Mouse (Mus musculus): ENCODE data around the gene 6430531B16Rik. TPM values are rescaled to one million over a fixed set of nuclear protein-coding genes. Genes with fewer than 3 reads are reported as not detected.

Gene 6430531B16Rik
- total RNA-seq (2021), result 1 to 10 TPM; 1.3 to 1.5 TPM
- long read RNA-seq, experiment 1, partial matches to known transcripts, result 0 of 2 reads
- long read RNA-seq, experiment 1, other reads (novel, unspliced or antisense), result 2 of 2 reads
- long read RNA-seq, experiment 2, partial matches to known transcripts, result 0 of 3 reads
- long read RNA-seq, experiment 2, other reads (novel, unspliced or antisense), result 3 of 3 reads

DNA sequence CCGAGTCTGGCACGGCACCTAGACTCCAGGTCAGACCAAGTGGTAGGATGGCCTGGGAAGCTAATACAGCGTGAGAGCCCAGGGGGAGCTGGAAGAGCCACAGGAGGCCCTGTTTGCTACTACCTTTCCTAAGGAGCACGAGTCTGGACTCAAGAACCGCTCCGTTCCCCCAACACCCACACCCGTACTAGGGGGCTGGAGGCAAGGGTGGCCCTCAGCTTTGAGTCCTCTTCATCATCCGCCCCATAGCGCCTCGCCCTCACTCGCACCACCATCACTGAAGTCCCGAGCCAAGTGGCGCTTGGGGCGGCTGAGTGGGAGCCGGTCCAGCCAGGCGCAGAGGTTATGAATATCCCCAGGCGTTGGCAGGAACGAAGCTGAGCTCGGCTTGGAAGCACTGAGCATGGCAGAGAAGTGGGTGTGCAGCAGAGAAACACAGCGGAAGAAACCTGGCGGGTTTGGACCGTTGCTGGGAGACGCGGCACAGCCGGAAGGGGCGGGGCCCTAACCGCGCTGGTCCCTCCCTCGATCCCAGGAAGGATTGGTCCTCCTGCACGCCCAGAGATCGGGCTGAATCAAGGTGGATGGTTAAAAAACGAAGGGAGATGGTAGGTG, at the start of gene 6430531B16Rik:
Gene 6430531B16Rik (minus strand): TSS at position 478 of the 615 bp plus-strand sequence.
- no peak for TF ChIP-seq CTCF (conservative IDR thresholded peaks at IDR 0.05)
- Histone ChIP-seq H3K4me3 (peak within 1 kb of the TSS; percentile 53), H3K27ac (peak within 1 kb of the TSS; percentile 93)
- peak; percentile 91 to 95 for DNase-seq (ENCODE audit: low spot score in 2 of 2)

- TF ChIP-seq CTCF (conservative IDR thresholded peaks at IDR 0.05), result no peak
- DNase-seq (ENCODE audit: low spot score in 2 of 2), result no peak
- Histone ChIP-seq H3K4me3 (no peak overlapping the region), H3K27ac (no peak overlapping the region)
Observed at GRCm38 (mm10) chr7:140011336-140011735, 32.8 kb upstream of the 6430531B16Rik start.

DNA sequence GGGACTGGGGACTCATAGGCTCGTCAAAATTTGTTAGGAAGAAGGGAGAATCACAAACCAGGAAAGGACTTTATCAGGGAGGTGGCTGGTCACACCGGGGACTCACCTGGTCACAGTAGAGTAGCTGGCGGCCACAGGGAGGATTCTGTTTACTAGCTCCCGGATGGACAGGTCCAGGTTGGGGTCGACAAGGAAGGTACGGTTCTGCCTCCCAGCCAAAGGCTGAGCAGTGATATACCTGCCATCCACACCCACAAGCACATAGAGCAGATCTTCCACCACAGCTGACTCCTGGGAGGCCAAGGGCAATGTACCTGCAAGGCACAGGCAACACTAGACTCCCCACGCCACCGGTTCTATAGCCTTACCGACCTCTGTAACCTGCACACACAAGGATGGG, 29.2 kb upstream of the 6430531B16Rik start:
- Histone ChIP-seq H3K27ac (no peak overlapping the region), H3K4me3 (no peak overlapping the region)

DNA sequence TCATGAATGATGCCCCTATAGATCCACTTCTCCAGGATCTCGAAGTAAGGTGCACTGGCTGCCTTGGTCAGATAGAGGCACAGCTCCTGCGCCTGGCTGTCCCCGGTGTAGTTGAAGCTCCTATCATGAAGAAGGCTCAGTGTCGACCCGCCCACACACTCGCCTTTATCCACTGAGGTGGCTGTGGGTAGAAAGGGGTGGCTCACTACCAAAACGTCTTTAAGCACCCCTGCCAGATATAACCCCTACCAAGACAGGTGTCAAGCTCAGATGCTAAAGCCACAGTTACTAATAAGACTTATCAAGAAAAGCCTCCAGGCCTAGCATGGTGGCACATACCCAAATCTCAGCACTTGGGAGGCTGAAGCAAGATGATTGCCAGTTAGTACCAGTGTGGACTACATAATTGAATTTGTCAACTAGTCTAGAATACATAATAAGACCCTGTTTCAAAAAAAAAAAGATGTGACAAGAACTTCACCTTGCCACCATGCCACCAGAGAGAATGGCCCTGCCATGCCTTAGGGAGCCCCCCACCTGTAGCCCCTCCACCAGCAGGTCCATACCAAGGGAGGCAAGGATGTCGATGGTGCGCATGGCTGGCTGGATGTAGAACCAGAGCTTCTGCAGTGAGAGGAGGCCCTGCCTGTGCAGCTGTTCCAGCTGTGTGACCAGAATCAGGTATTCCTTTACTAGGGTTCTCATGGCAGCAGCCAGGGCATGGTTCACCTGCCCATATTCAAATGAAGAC, 28.5 kb upstream of the 6430531B16Rik start:
- TF ChIP-seq CTCF (conservative IDR thresholded peaks at IDR 0.05), result no peak
- Histone ChIP-seq H3K4me3 (no peak overlapping the region), H3K27ac (no peak overlapping the region)
- DNase-seq (ENCODE audit: low spot score in 2 of 2), result no peak

More for the DNA sequence above, 29.2 kb upstream of the 6430531B16Rik start:
- TF ChIP-seq CTCF (conservative IDR thresholded peaks at IDR 0.05), result no peak
- no peak for DNase-seq (ENCODE audit: low spot score in 2 of 2)

GRCm38 (mm10) chr7:140004666-140005065, 26.1 kb upstream of the 6430531B16Rik start:
- DNase-seq (ENCODE audit: low spot score in 2 of 2), result no peak
- H3K27ac ChIP-seq, result no peak overlapping the region
- no peak overlapping the region for H3K4me3 ChIP-seq
- no peak for TF ChIP-seq CTCF (conservative IDR thresholded peaks at IDR 0.05)

DNA sequence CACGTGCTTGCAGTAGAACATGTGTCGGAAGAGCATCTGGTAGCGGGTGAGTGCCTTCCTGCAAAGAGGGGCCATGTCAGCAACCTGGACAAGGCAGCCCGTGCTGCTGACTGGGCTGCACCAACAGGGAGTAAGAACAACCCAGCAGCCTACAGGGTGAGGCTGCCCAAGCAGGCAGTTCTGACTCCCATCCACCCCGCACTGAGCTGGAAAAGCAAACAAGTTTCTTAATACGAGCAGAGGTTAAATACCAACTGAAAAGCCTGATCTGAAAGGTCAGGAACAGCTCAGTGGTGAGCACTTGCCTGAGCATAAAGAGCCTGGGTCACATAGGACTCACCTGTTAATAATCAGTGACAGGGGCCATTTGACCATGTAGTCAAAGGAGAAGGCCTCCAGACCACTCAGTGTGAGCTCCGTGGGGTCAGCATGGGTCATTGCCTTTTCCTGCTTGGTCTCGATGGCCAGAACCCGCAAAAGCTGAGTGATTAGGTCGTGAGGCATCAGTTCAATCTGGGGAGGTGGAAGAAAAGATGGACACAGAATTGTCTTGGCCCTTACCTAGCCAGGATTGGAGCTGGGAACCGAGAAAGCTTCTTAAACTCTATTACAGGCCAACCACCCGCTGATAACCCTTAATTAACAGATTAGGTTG, 22.7 kb upstream of the 6430531B16Rik start:
- no peak for DNase-seq (ENCODE audit: low spot score in 2 of 2)
- no peak for TF ChIP-seq CTCF (conservative IDR thresholded peaks at IDR 0.05)
- no peak overlapping the region for H3K27ac ChIP-seq
- no peak overlapping the region for H3K4me3 ChIP-seq

DNA sequence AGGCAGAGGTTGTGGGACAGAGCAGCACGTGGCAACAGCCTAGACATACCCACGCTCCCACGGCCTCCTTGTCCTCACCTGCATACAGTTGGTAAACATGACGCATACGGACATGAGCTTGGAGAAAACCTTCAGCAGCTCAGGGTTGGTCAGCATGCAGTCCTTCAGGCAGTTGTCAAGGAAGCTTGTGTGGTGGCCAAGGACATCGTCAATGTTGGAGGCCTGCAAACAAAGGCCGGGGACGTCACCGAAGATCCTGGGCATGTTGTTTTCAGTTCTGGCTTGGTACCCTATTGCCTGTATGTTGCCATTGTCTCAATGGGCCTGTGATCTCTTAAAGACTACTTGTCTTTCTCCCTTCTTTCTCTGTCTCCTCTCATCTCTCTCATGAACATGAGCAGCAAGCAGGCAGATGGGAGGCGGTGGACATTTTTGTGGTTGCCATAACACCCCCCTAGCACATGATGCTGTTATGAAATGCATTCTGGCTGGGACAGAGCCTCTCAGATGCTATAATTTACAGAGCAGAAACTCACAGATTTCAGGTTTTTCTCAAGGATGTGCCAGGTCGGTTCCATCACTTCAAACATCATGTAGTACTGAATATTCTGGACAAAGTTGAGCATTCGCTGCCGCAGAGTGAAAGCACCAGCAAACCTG, 20.3 kb upstream of the 6430531B16Rik start:
- DNase-seq (ENCODE audit: low spot score in 2 of 2), result peak; percentile 36 to 51
- Histone ChIP-seq H3K27ac (peak overlapping the region; percentile 76), H3K4me3 (peak overlapping the region; percentile 20)
- no peak for TF ChIP-seq CTCF (conservative IDR thresholded peaks at IDR 0.05)

DNA sequence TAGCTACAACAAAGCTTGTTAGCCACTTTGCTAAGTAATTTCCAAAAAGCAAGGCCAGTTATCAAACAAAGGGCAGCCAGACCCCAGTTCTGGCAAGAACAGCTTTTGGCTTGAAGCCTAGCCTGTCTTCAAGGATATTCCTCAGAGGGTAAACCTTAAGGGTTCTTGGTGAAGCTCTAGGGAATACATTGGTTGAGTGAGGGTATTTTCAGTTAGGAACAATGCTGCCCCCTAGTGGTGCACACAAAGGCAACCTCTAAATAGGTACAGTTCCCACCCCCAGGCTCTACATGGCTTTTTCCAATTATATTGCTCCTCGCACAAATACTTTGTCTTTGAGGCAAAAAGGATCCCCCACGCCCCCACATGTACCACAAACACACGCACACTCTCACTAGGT, 16.1 kb upstream of the 6430531B16Rik start:
- Histone ChIP-seq H3K27ac (peak overlapping the region; percentile 76), H3K4me3 (no peak overlapping the region)
- peak; percentile 74 to 77 for DNase-seq (ENCODE audit: low spot score in 2 of 2)
- peak; percentile 97 for TF ChIP-seq CTCF (conservative IDR thresholded peaks at IDR 0.05)

DNA sequence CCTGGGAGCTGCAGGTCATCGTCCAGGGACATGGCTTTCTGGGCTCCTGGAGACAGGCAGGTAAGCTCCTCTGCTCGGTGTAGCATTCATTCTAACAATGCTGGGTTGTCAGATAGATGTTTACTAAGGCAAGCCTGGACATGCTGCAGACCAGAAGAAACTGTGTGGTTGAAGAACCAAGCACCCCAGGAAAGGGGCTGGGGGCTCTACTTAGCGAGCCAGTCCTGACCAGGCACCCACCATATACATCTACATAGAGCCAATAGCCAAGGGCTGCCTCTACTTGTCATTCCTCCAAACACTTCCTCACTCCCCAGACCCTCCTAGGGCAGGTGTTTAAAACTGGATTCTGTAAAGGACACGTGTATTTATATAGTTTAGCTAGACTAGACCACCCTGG, 15.6 kb upstream of the 6430531B16Rik start:
- no peak overlapping the region for H3K4me3 ChIP-seq
- no peak for DNase-seq (ENCODE audit: low spot score in 2 of 2)
- TF ChIP-seq CTCF (conservative IDR thresholded peaks at IDR 0.05), result no peak

DNA sequence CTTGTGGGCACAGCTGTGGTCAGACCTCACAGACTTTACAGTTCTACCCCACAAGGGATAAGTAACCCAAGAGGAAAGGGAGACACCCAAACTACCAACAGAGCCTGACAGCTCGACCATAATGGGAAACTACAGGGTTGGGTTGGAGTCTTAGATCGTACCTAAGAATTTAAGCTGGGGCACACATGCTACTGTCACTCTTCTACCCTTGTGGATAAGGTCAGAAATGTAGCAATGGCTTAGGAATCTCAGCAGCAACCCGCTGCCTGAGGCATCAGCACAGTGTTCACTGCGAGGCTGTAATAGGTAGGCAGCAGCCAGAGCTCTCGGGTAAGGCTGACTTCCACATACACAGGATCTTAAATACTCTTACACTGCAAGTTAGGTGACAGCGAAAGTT, 15.0 kb upstream of the 6430531B16Rik start:
- no peak for TF ChIP-seq CTCF (conservative IDR thresholded peaks at IDR 0.05)
- Histone ChIP-seq H3K4me3 (no peak overlapping the region), H3K27ac (no peak overlapping the region)

More for the DNA sequence above, 15.6 kb upstream of the 6430531B16Rik start:
- H3K27ac ChIP-seq, result peak overlapping the region; percentile 76

DNA sequence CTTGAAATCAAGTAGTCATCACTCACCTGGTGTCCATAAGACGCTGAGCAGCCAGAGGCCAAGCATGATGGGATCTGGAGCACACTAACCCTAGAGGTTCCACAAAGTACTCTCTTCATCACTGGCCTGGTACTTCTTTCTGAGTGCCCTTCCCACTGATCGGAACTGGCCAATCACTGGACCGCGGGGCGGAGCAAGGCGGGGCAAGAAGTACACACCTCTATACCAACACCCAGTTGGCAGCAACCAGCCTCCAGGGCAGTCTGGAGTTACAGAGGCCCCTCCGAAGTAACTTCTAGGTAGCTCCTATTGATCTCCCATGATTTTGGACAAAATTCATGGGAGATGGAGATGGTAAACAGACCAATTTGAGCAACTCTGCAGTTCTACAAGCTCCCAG, 13.9 kb upstream of the 6430531B16Rik start, which contains the start of gene Adam8:
Gene Adam8 (minus strand): TSS at position 157 of the 400 bp plus-strand sequence.
- no peak for TF ChIP-seq CTCF (conservative IDR thresholded peaks at IDR 0.05)
- no peak for DNase-seq (ENCODE audit: low spot score in 2 of 2)

More for the DNA sequence above, 15.0 kb upstream of the 6430531B16Rik start:
- DNase-seq (ENCODE audit: low spot score in 2 of 2), result no peak

DNA sequence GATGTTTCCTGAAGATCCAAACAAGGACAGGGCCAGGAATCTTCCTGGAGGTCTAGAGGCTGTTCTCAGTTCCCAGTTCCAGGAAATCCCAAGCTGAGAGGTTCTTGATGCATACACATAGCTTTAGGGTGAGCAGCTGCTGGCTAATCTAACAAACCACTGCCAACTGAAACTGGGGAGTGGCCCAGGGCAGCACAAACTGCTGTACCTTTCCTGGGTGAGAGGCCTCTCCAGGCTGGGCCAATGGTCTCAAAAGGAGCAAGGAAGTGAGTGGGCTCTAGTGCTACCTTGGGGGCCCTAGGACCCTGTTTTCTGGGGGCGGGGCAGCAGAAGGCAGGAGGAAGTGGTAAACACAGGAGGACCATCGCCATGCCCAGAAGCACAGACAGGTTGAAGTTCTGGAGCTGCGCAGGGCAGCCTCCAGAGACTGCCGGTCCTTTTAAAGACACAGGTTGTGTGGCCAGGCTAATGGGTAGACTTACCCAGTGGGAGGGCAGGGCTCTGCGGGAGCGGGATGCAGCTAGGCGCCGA, 12.4 kb upstream of the 6430531B16Rik start:
- DNase-seq (ENCODE audit: low spot score in 2 of 2), result no peak
- Histone ChIP-seq H3K27ac (no peak overlapping the region), H3K4me3 (no peak overlapping the region)
- TF ChIP-seq CTCF (conservative IDR thresholded peaks at IDR 0.05), result no peak

More for the DNA sequence above, 13.9 kb upstream of the 6430531B16Rik start, which contains the start of gene Adam8:
- no peak within 1 kb of the TSS for H3K4me3 ChIP-seq
- no peak within 1 kb of the TSS for H3K27ac ChIP-seq
